Mouse (Mus musculus) intestine, embryonic 15.5 days (tissue): ENCODE measurements at regions not wholly inside any gene's neighbourhood (a gene's known extent, or its start where the extent isn't known, plus 50 kb on each side); places are given as distances from the start of the nearest gene placed in this dataset.

Experiments used
- ATAC-seq: fragments of 200-750 bp; cut with Nextera tagmentation; 2 replicates; pipeline ENCODE4 v1.8.0; 2017; ENCODE audit warnings: moderate TSS enrichment, moderate library complexity
- H3K27ac ChIP-seq: fragments of 300-500 bp; sonication (generic); 2 replicates; pipeline ENCODE4 v1.5.1; 2015; ENCODE audit warnings: mild to moderate bottlenecking, inconsistent platforms
- H3K27me3 ChIP-seq: fragments of 300-500 bp; sonication (generic); replicated peaks from 2 replicates; pipeline ENCODE4 v1.6.1; 2015; ENCODE audit warnings: inconsistent platforms
- H3K36me3 ChIP-seq: fragments of 300-500 bp; sonication (generic); 2 replicates; pipeline ENCODE4 v1.6.1; 2015; ENCODE audit warnings: inconsistent platforms
- H3K4me1 ChIP-seq: fragments of 300-500 bp; sonication (generic); replicated peaks from 2 replicates; pipeline ENCODE4 v1.6.1; 2015; ENCODE audit warnings: inconsistent platforms
- H3K4me2 ChIP-seq: fragments of 300-500 bp; sonication (generic); replicated peaks from 2 replicates; pipeline ENCODE4 v1.6.1; 2015; ENCODE audit warnings: mild to moderate bottlenecking, inconsistent platforms
- H3K4me3 ChIP-seq: fragments of 300-500 bp; sonication (generic); replicated peaks from 2 replicates; pipeline ENCODE4 v1.5.1; 2015; ENCODE audit warnings: inconsistent platforms
- H3K9ac ChIP-seq: fragments of 300-500 bp; sonication (generic); 2 replicates; pipeline ENCODE4 v1.6.1; 2015; ENCODE audit warnings: inconsistent platforms
- H3K9me3 ChIP-seq: fragments of 300-500 bp; sonication (generic); 2 replicates; pipeline ENCODE4 v1.6.1; 2016; ENCODE audit warnings: inconsistent platforms
- WGBS: fragments of 180-500 bp; shearing (Covaris S2); methylation state at CpG from one replicate; pipeline ENCODE4 v1.1.7; 2015; 5-methylcytosine and 5-hydroxymethylcytosine counted together

DNA sequence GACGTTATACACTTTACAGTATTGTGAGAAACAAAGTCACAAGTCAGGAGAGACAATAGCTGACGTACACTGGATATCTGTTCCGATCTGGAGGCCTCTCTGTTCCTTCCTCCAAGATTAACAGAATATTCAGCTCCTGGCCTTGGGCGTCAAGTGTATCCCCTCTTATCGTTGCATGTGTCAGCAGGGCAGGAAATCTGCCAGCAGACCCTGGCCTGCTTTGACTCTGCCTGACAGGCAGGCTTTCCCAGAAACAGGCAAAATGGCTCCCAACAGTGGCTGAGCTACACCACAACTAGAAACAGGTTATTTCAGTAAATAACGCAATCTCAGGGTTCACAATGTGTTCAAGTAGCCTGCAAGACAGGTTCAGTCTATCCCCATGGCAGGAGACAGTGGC is 112.3 kb upstream of the Otogl start:
- Histone ChIP-seq H3K27ac (no peak overlapping the region), H3K4me2 (no peak overlapping the region), H3K9ac (no peak overlapping the region), H3K9me3 (no peaks in the 10 kb centered on the region), H3K36me3 (no peaks in the 10 kb centered on the region), H3K27me3 (no peaks in the 10 kb centered on the region), H3K4me1 (no peaks in the 10 kb centered on the region), H3K4me3 (no peak overlapping the region)
- no peak for ATAC-seq
- 67% methylated on average over 6 of the region's 6 CpGs for WGBS

DNA sequence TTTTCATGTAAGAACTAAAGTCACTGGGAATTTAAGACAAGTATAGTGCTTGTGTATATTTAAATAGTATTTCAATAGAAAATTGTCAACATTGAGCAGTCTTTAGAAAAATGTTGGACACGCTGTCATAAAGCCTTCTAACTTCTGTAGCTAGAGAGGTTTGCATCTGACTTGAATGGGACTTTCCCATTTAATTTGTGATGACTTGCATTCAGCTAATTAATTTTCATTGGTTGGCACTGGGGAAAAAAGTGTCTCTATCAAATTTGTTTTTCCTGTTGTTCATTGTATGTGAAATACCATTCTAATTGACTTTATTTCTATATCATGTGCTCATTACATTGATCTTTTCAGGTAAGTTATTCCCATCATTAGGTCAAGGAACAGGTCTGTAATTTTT is 104.6 kb upstream of the Otogl start:
- no peaks in the 10 kb centered on the region for H3K36me3 ChIP-seq
- H3K27ac ChIP-seq, result no peak overlapping the region
- H3K27me3 ChIP-seq, result no peaks in the 10 kb centered on the region
- H3K9me3 ChIP-seq, result no peaks in the 10 kb centered on the region
- no peak overlapping the region for H3K4me2 ChIP-seq
- WGBS, result 95% methylated on average over 1 of the region's 1 CpGs
- no peak for ATAC-seq
- no peak overlapping the region for H3K9ac ChIP-seq
- H3K4me1 ChIP-seq, result no peaks in the 10 kb centered on the region
- no peak overlapping the region for H3K4me3 ChIP-seq

DNA sequence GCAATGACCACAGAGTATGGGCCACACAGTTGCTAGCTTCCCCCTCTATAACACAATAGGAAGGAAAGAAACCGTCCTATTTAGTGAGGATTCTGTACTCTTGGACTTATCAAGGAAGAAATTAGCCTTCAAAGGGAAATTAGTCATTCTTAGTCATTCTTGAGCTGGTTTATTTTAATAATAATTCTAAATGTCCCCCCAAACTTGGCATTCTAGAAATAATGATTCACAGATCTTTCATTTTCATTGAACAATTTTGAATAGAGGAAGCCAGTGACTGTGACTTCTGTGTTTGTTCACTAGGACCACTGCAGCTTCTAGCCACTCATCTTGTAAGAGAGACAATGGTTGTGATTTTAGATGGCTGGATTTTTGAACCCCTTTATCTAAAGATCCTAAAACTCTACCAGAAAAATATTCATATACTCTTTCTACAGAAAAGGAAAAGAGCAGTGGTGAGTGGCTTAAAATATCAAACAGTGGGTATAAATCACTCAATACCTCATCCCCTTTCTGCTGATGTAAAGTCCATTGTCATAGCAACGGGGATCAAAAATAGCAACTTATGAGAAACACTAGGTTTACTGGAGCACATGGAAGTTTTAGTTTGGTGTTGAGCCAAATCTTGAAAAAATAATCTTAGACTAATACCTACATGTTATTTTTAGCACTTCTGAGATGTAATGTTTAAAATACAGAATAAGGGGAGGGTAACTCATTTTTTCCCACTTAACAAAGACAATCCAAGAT is 83.1 kb upstream of the Otogl start:
- Histone ChIP-seq H3K27me3 (no peaks in the 10 kb centered on the region), H3K4me2 (no peak overlapping the region), H3K4me3 (no peak overlapping the region), H3K27ac (no peak overlapping the region), H3K4me1 (no peaks in the 10 kb centered on the region), H3K36me3 (no peaks in the 10 kb centered on the region), H3K9me3 (no peaks in the 10 kb centered on the region), H3K9ac (no peak overlapping the region)
- WGBS, result 71% methylated on average over 2 of the region's 2 CpGs
- ATAC-seq, result no peak

DNA sequence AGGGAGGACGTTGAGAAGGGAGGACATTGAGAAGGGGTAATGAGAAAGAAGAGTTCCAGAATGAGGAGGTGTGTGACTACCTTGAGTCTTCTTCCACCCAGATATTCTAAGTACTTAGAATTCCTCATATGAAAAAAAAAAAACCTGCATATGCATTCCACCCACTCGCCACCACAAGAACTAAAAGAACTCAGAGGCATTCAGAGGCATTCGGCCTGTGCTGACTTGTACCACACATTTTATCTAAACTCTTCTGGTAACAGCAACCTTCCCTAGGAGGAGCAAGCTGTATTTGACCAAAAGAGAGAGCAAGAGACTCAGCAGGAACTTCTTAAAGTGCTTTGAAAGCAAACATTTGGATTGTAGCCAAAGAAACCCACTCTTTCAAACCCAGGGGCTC is 80.7 kb upstream of the Otogl start:
- ATAC-seq, result no peak
- no peaks in the 10 kb centered on the region for H3K36me3 ChIP-seq
- H3K27ac ChIP-seq, result no peak overlapping the region
- H3K27me3 ChIP-seq, result no peaks in the 10 kb centered on the region
- H3K4me3 ChIP-seq, result no peak overlapping the region
- no peaks in the 10 kb centered on the region for H3K9me3 ChIP-seq
- H3K4me2 ChIP-seq, result no peak overlapping the region
- 70% methylated on average over 3 of the region's 3 CpGs for WGBS
- H3K9ac ChIP-seq, result no peak overlapping the region
- no peaks in the 10 kb centered on the region for H3K4me1 ChIP-seq

DNA sequence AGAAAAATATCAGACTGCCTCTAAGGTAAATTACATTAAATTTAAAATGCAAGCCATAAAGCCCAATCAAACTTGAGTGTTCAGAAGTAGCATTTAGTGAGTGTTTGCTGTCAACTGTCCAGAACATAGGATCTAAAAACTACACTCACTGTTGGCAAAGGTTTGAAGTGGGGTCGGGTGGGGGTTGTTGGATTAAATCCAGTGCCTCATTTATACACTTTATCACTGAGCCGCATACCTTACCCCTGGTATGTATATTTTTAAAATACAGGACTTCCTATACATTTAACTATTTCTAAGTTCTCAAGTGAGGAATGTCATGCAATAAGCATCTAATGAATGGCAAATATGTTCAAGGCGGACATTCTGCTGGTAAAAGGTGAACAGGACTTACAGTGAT is 78.6 kb upstream of the Otogl start:
- WGBS, result 67% methylated on average over 3 of the region's 3 CpGs
- no peak overlapping the region for H3K9ac ChIP-seq
- H3K4me2 ChIP-seq, result no peak overlapping the region
- H3K27ac ChIP-seq, result no peak overlapping the region
- H3K4me3 ChIP-seq, result no peak overlapping the region
- no peak for ATAC-seq
- no peaks in the 10 kb centered on the region for H3K36me3 ChIP-seq
- no peaks in the 10 kb centered on the region for H3K9me3 ChIP-seq
- H3K27me3 ChIP-seq, result no peaks in the 10 kb centered on the region
- no peaks in the 10 kb centered on the region for H3K4me1 ChIP-seq

DNA sequence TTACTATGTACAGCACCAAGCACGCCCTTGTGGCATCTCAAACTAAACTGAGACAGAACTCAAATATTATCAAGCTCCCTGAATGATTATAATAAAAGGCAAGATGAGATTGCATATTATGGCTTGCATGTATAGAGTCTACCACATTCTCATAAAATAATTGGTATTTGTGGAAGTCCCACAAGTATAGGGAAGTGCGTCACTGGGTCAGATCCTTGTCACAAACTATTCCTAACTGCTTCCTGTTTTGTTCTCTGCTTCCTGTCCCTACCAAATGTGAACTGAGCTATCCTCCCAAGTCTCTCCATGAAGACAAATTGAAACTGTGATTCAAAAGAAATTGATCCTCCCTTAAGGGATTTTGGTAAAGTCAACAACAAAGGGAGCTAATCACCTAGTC is 78.0 kb upstream of the Otogl start:
- Histone ChIP-seq H3K36me3 (no peaks in the 10 kb centered on the region), H3K9me3 (no peaks in the 10 kb centered on the region), H3K27ac (no peak overlapping the region), H3K9ac (no peak overlapping the region), H3K4me3 (no peak overlapping the region), H3K4me1 (no peaks in the 10 kb centered on the region), H3K27me3 (no peaks in the 10 kb centered on the region), H3K4me2 (no peak overlapping the region)
- ATAC-seq, result no peak
- WGBS, result 86% methylated on average over 2 of the region's 2 CpGs

DNA sequence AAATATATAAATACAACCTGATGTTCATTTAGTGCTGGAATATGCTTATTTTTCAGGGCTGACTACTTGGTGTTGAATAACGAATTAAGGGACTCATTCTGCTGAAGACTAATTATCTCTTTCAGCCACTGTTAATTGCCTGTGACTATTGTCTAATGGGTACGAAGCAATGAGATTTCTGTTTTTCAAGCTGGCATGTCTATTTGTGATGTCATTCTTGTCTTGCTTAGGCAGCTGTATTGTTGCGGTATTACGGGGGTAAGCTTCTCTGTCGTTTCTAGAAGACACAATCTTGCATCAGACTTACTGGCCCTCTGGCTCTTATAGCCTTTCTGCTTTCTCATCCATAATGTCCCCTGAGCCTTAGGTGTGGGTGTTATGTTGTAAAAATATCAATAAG is 70.7 kb upstream of the Otogl start:
- no peak overlapping the region for H3K4me2 ChIP-seq
- H3K27me3 ChIP-seq, result no peaks in the 10 kb centered on the region
- H3K27ac ChIP-seq, result no peak overlapping the region
- H3K36me3 ChIP-seq, result no peaks in the 10 kb centered on the region
- no peak for ATAC-seq
- H3K9ac ChIP-seq, result no peak overlapping the region
- 86% methylated on average over 5 of the region's 5 CpGs for WGBS
- H3K4me1 ChIP-seq, result no peaks in the 10 kb centered on the region
- H3K4me3 ChIP-seq, result no peak overlapping the region
- H3K9me3 ChIP-seq, result no peaks in the 10 kb centered on the region

DNA sequence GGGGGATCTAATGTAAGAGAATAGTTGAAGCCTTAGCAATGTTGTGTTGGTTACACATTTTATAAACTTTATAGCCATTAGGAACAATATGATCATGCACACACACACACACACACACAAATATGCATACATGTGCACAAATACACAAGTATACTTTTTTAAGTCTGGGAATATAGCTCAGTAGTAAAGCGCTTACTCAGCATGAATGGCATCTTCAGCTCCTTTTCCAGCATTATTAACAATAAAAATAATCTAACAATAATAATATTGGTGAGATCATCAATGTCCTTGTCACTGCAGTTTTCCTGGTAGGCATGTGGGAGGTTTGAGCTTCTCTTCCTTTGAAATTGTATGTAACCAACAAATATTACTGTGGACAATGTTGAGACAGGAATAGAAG is 70.1 kb upstream of the Otogl start:
- Histone ChIP-seq H3K27ac (no peak overlapping the region), H3K4me2 (no peak overlapping the region), H3K9ac (no peak overlapping the region), H3K27me3 (no peaks in the 10 kb centered on the region), H3K4me3 (no peak overlapping the region), H3K4me1 (no peaks in the 10 kb centered on the region), H3K36me3 (no peaks in the 10 kb centered on the region), H3K9me3 (no peaks in the 10 kb centered on the region)
- 98% methylated on average over 1 of the region's 1 CpGs for WGBS
- ATAC-seq, result no peak

DNA sequence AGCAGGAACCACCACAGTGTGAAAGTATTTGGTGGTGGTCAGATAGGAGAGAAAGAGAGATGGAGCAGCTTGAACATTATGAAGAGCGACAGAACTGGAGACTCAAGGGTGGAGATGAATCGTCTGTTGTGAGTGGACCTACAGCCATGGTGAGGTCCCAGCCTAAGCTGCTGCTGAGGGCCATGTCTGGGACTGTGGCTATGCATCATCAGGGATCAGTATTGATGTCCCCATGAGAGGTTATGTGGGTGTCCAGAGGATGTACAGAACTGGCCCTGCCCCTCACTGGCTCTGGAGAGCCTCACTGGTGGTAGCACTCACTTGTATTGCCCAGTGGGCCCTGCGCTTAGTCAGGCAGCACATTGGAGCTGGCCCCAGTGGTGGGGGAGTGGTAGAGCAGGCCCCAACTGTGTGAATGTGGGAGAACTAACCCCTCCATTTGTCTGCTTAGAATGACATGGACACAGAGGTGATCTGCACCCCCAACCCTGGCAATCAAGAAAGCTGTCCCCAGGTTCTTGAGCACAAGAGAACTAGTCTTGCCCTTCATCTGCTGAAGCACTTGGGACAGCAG is 64.5 kb upstream of the Otogl start:
- Histone ChIP-seq H3K27me3 (no peaks in the 10 kb centered on the region), H3K9me3 (no peaks in the 10 kb centered on the region), H3K27ac (no peak overlapping the region), H3K4me2 (no peak overlapping the region), H3K4me1 (no peaks in the 10 kb centered on the region), H3K4me3 (no peak overlapping the region), H3K9ac (no peak overlapping the region), H3K36me3 (no peaks in the 10 kb centered on the region)
- ATAC-seq, result no peak
- WGBS, result 88% methylated on average over 3 of the region's 3 CpGs

DNA sequence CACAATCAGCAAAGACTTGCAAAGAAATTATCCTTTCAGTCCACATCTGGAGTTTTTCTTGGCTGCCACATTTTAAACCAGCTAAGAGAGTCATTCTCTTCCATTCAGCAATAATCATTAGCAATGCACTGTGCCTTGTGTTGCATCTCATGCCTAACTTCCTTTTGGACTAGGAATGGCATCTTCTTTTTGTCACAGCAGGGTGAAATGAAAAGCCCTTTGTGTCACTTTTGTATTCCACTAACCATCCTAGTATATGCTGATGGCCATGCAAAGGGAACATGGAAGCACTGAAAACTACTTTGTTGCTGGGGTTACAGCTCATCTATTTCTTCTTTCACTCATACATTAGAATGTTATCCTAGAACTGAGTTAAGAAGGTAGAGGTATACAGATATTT is 59.8 kb upstream of the Otogl start:
- ATAC-seq, result no peak
- Histone ChIP-seq H3K4me2 (no peak overlapping the region), H3K9me3 (no peaks in the 10 kb centered on the region), H3K9ac (no peak overlapping the region), H3K27me3 (no peaks in the 10 kb centered on the region), H3K4me3 (no peak overlapping the region), H3K4me1 (no peaks in the 10 kb centered on the region), H3K36me3 (no peaks in the 10 kb centered on the region), H3K27ac (no peak overlapping the region)

DNA sequence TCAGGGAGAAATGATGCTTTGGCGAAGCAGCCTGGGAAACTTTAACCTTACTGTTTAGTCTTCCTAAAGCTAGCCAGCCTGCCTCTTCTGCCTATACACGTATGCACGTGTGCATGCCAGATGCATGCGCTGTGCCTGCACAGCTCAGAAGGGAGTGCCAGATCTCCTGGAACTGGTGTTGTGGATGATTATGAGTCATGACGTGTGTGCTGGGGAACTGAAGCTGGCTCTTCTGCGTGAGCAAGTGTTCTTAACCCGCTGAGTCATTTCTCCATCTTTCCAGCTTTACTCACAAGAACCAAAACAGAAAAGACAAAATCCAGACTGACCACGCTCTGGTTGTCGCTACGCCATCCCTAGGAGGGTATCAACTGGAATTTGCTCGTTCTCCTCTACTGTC is 55.1 kb upstream of the Otogl start:
- Histone ChIP-seq H3K4me1 (no peaks in the 10 kb centered on the region), H3K27me3 (no peaks in the 10 kb centered on the region), H3K36me3 (no peaks in the 10 kb centered on the region), H3K4me2 (no peak overlapping the region), H3K4me3 (no peak overlapping the region), H3K9me3 (no peaks in the 10 kb centered on the region), H3K9ac (no peak overlapping the region), H3K27ac (no peak overlapping the region)
- ATAC-seq, result no peak
- 85% methylated on average over 11 of the region's 11 CpGs for WGBS

DNA sequence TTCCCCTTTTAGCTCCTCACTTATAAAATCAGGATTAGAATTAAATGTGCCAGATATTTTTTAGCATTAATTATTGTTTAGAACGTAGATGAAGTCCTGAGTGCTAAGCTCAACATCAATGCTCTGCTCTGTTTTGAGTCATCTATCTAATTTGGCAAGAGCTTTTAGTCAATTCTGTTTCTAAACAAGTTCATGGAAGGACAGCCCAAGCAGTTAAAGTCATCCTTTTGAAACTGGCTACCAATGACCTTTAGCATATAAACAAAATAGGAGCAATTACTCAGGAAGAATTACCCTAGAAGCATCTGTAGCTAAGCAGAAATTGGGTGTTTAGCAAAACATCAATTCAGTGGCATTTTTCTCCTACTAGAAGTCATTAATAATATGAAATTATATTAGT is 52.1 kb upstream of the Otogl start:
- Histone ChIP-seq H3K36me3 (no peaks in the 10 kb centered on the region), H3K4me2 (no peak overlapping the region), H3K4me3 (no peak overlapping the region), H3K27me3 (no peaks in the 10 kb centered on the region), H3K4me1 (no peaks in the 10 kb centered on the region), H3K9ac (no peak overlapping the region), H3K9me3 (no peaks in the 10 kb centered on the region), H3K27ac (no peak overlapping the region)
- ATAC-seq, result no peak
- WGBS, result 47% methylated on average over 1 of the region's 1 CpGs

DNA sequence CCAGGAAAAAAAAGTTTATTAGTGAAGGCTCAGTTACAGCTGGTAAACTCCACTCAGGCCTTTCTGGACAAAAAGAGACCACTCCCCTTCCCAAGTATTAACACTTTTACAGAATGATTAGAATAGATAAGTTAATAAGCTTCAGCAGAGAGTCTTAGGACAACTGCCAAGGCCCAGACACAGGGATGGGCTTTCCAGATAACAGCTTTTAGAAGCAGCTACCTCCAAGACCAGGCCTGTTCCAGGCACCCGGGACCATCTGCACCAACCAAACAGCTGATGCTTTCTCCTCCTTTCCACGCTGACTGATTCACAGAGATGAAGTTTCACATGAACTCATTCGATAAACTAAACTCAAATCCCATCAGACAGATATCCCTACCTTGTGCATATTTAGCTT is 50.2 kb upstream of the Otogl start:
- Histone ChIP-seq H3K4me3 (no peak overlapping the region), H3K4me2 (no peak overlapping the region), H3K9me3 (no peaks in the 10 kb centered on the region), H3K27me3 (no peaks in the 10 kb centered on the region), H3K27ac (no peak overlapping the region), H3K4me1 (no peaks in the 10 kb centered on the region), H3K9ac (no peak overlapping the region), H3K36me3 (no peaks in the 10 kb centered on the region)
- 92% methylated on average over 3 of the region's 3 CpGs for WGBS
- ATAC-seq, result no peak
